Mouse (Mus musculus) cerebellum, adult 2 months (tissue): ENCODE data around the gene Zfp68. TPM values are rescaled to one million over a fixed set of nuclear protein-coding genes. Genes with fewer than 3 reads are reported as not detected.
"Not testable (repeated sequence)": the region's sequence is repeated elsewhere in the genome, so short reads cannot be mapped to it uniquely, and the experiment has no call there.

ENCODE experiments used
- DNase-seq, 2 experiments: peaks; one replicate each; pipeline ENCODE4 v3.0.0; 2021
- H3K27ac ChIP-seq: fragments of 200-500 bp; 2 replicates; pipeline ENCODE4 v1.5.1; 2012; ENCODE audit warnings: low read length, control low read depth, inconsistent platforms; ENCODE audit not compliant: insufficient read depth
- H3K27me3 ChIP-seq: fragments of 200-500 bp; 2 replicates; pipeline ENCODE4 v1.6.1; 2012; ENCODE audit warnings: inconsistent platforms, mild to moderate bottlenecking, low read length, moderate library complexity; ENCODE audit not compliant: control insufficient read depth, insufficient read depth
- H3K4me1 ChIP-seq: fragments of 200-500 bp; 2 replicates; pipeline ENCODE4 v1.6.1; 2011; ENCODE audit warnings: low read length; ENCODE audit not compliant: control insufficient read depth, insufficient read depth
- H3K4me3 ChIP-seq: fragments of 200-500 bp; replicated peaks from 2 replicates; pipeline ENCODE3; 2011; ENCODE audit warnings: mild to moderate bottlenecking, low read depth, low read length, control low read depth; ENCODE audit not compliant: insufficient read depth
- CTCF ChIP-seq: fragments of 200-500 bp; IDR thresholded peaks from 2 replicates; pipeline ENCODE4 v1.5.1; 2011; ENCODE audit warnings: low read depth, mild to moderate bottlenecking, control low read depth, low read length, moderate library complexity, borderline replicate concordance; ENCODE audit not compliant: insufficient read depth
- POLR2A ChIP-seq: fragments of 200-500 bp; IDR thresholded peaks from 2 replicates; pipeline ENCODE4 v1.6.1; 2011; ENCODE audit warnings: low read length, control low read depth, borderline replicate concordance; ENCODE audit not compliant: insufficient read depth
- WGBS: fragments of 180-500 bp; shearing (Covaris S2); methylation state at CpG from one replicate; pipeline ENCODE4 v1.1.7; 2018; 5-methylcytosine and 5-hydroxymethylcytosine counted together
- polyA plus RNA-seq: library from polyadenylated mRNA; depleted of rRNA; stranded (reverse); fragments of >200 nt; gene quantifications from 2 replicates; pipeline ENCODE4 v1.2.3, GENCODE M21; 2012; rRNA removed

Zfp68 gene
- polyA plus RNA-seq, 1 experiment: 28.9 TPM

DNA sequence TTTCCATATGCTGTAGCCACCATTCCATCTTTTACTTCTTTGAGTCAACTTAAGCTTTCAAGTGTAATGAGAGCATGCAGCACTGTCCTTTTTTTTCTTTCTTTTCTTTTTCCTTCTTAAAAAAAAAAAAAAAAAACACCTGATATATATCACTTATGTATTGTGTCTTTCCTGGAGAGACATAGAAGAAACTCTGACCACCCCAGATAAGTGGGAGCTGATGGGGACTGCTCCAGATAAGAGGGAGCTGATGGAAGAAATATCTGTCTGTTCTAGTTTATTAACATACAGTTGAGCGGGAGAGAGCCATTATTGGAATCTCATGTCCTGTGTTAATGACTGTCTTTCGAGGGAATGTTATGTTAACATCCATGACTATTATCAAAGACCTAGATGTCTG, 16.9 kb upstream of the Zfp68 start:
- Histone ChIP-seq H3K27ac (no peak overlapping the region), H3K4me3 (no peak overlapping the region), H3K27me3 (no peaks in the 10 kb centered on the region), H3K4me1 (no peaks in the 10 kb centered on the region)
- DNase-seq: no peak
- WGBS: 96% methylated on average over 2 of the region's 2 CpGs
- TF ChIP-seq POLR2A: no peak
- no peak for TF ChIP-seq CTCF

DNA sequence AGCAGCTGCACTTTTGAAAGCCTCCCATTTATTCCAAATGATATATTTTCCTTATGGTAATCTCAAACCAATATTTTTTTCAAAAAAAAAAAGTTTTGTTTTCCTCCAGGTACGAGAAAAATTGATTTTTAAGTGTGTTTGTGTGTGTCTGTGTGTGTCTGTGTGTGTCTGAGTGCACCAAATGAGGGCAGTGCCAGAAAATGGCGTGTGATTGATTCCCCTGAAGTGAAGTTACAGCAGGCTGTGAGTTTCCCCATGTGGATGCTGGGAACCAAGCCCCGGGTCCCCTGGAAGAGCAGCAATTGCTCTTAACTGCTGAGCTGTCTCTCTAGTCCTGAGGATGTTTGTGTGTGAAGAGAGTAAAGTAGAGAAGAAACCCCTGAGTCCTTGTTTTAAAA, 3.9 kb upstream of the Zfp68 start:
- H3K27ac ChIP-seq: no peak overlapping the region
- no peak for DNase-seq
- no peaks in the 10 kb centered on the region; the same call in 1 of the 2 replicates for H3K4me1 ChIP-seq
- H3K4me3 ChIP-seq: peak overlapping the region; percentile 84
- TF ChIP-seq CTCF (no peak), POLR2A (no peak)
- H3K27me3 ChIP-seq: no peaks in the 10 kb centered on the region
- WGBS: 6% methylated on average over 3 of the region's 3 CpGs

DNA sequence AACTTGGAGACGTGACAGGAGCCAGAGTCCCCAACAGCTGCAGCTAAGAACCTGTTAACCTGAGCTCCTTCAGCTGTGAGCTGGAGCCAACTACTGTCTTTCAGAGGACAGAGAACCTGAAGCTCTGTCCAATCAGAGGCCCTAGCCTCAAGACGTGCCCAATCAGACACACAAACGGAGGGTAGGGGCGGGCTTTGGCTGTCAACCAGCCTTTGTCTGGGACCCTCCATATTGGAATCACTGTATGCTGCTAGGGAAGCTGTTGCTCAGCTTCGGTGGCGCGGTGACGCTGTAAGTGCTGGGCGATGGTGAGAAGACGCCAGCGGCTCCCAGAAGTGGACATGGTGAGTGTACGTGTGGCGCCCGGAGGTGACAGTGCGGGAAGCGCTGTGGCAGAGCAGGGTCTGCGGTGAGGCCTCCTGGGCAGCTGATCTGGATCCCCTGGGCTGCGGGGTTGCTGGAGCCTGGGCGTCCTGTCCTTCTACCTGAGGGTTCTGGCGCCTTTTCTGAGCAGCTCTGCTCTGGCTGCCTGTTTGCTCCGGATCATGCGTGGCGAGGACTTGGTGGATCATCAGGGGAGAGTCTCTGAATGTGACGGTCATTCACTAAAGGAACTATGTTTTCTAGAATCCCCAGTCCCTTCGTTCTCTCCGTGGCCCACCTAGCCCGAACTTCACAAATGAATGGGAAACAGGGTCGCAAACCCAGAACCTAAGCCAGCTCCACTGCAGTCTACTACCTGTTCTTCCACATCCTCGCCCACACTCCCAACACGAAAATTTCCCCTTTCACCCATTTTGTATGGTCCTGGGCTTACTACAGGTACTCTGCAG, 3.3 kb upstream of the Zfp68 start, which contains the start of gene A430033K04Rik:
Gene A430033K04Rik, plus strand, starts transcription at position 215 of the 833 bp plus-strand sequence.
- Histone ChIP-seq H3K27ac (peak within 1 kb of the TSS; percentile 75), H3K4me3 (peak within 1 kb of the TSS; percentile 84), H3K4me1 (no peaks in the 10 kb centered on the region; the same call in 1 of the 2 replicates), H3K27me3 (no peaks in the 10 kb centered on the region)
- DNase-seq: peak; percentile 95 to 96
- WGBS: under 1% methylated on average over 30 of the region's 30 CpGs
- TF ChIP-seq CTCF (no peak), POLR2A (peak; percentile 74; the same call in 1 of the 2 replicates)

DNA sequence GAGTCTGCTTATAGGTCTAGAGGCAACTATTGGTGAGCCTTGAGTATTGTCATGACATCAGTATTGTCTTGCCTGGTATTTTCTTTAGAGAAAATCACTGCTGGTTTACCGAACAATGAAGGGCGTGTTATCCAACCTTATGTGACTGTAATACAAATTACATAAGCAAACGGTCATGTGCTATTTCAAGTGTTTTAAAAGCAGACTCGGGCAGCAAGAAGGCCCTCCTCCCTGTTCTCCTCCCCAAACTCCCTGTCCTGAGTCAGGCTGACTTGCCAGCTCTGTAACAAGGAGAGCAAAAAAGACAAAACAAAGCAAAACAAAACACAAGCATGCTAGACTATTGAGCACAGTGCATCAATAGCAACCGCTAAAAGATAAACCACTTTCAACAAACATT, 1.3 kb upstream of the Zfp68 start:
- 70% methylated on average over 5 of the region's 5 CpGs for WGBS
- no peak for DNase-seq
- no peak overlapping the region for H3K27ac ChIP-seq
- no peaks in the 10 kb centered on the region for H3K27me3 ChIP-seq
- H3K4me1 ChIP-seq: no peaks in the 10 kb centered on the region; the same call in 1 of the 2 replicates
- TF ChIP-seq CTCF: no peak
- TF ChIP-seq POLR2A: no peak
- H3K4me3 ChIP-seq: no peak overlapping the region

DNA sequence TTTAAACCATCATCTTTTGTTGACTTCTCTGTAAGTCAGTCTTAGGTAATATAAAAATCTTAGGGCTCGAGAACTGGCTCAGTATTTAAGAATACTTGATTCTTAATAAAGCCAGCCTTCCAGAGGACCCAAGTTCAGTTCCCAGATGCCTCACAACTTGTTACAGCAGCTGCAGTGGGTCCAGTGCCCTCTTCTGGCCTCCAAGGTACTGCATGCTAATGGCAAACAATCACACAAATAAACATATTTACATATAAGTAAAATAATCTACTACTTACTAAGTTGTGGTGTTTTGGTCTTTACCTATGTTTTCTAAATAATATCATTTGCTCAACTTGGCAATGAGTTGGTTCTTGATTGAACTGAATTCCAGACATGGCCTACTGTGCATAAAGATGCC, 1.2 kb downstream of the Zfp68 start:
- Histone ChIP-seq H3K27ac (no peak overlapping the region), H3K4me1 (no peaks in the 10 kb centered on the region; the same call in 1 of the 2 replicates), H3K4me3 (no peak overlapping the region), H3K27me3 (no peaks in the 10 kb centered on the region)
- DNase-seq: no peak
- no peak for TF ChIP-seq POLR2A
- TF ChIP-seq CTCF: no peak
- 100% methylated on average over 1 of the region's 1 CpGs for WGBS

DNA sequence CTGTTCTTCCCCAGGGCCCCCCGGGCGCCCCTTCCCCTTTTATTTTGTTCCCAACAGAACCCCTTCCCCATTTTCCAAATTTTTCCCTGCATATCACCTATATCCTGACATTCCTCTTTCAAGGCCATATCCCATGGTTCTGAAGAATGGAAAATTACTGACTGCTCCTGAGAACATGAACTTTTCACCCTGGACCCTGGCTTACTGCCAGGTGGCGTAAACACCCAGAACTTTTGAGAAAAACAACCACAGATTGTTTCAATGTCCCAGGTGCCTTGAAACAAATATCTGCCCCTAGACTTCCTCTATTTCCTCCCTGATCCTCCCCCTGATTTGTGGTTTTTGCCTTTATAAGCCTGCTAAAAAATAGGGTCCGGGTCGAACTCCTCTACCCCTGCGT, 32.2 kb downstream of the Zfp68 start:
- TF ChIP-seq POLR2A (no peak), CTCF (no peak)
- no peak for DNase-seq
- WGBS: 91% methylated on average over 6 of the region's 6 CpGs

DNA sequence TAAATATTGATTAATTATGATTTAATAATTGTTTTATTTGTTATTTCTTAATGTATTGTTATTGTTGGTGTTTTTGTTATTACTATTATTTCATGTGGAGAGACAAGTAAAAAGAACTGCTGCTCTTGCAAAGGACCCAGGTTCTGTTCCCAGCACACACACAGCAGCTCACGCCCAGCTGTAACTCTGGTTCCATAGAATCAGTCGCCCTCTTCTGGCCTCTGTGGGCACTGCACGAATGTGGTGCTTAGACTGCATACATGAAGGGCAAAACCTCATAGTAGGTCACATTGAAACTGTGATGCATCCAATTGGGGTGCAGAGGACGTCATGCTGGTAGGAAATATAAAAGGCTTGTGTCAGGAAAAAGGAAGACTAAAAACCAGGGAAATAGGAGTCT, 47.9 kb downstream of the Zfp68 start:
- DNase-seq: no peak
- no peak overlapping the region for H3K27ac ChIP-seq
- WGBS: 49% methylated on average over 4 of the region's 4 CpGs
- TF ChIP-seq POLR2A: no peak
- no peak for TF ChIP-seq CTCF
- no peaks in the 10 kb centered on the region for H3K27me3 ChIP-seq
- H3K4me1 ChIP-seq: no peaks in the 10 kb centered on the region
- H3K4me3 ChIP-seq: no peak overlapping the region

More for the DNA sequence above, 32.2 kb downstream of the Zfp68 start:
- H3K4me3 ChIP-seq: no peak overlapping the region
- H3K27me3 ChIP-seq: no peaks in the 10 kb centered on the region
- no peaks in the 10 kb centered on the region for H3K4me1 ChIP-seq
- no peak overlapping the region for H3K27ac ChIP-seq

DNA sequence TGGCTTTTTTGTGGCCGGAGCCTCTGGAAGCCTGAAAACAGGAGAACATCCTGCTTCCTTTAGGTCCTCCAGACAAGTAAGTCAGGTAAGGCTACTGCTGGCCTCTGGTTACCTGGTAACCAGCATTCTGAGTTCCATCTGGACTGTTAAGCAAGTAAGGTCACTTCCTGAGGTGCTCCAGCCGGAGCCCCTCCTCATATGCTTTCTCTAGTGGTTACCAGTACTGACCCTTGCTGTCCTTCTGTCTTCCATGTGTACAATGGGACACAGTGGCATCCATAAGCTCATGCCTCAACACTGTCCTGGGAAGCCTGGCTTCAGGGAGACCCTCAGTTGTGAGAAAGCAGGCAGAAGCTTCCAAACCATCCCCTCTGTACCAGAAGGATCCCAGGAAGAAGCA, 54.9 kb downstream of the Zfp68 start, which contains the start of gene 1700123K08Rik:
Gene 1700123K08Rik, minus strand, starts transcription at position 101 of the 400 bp plus-strand sequence.
- WGBS: 80% methylated on average over 2 of the region's 2 CpGs
- not testable (repeated sequence) for DNase-seq, H3K27me3 ChIP-seq, H3K4me3 ChIP-seq, H3K27ac ChIP-seq, H3K4me1 ChIP-seq

Other genes with a start within 250 kb of the Zfp68 start
- gene Zfp157, start 178.3 kb downstream of the Zfp68 start, polyA plus RNA-seq: 18.4 and 19.2 TPM in 2 replicates
- 0.07 TPM in 1 of 2 replicates, not detected in the other for gene 1700123K08Rik, start 55.0 kb downstream of the Zfp68 start, polyA plus RNA-seq
- 13.2 and 14.6 TPM in 2 replicates for gene A430033K04Rik, start 3.1 kb upstream of the Zfp68 start, polyA plus RNA-seq
- 31.1 and 32.9 TPM in 2 replicates for gene Fam20c, start 134.8 kb upstream of the Zfp68 start, polyA plus RNA-seq
- not detected in 2 replicates for gene Gm5294, start 200.3 kb upstream of the Zfp68 start, polyA plus RNA-seq